Mouse (Mus musculus) spleen, adult 12 weeks (tissue): ENCODE measurements at regions not wholly inside any gene's neighbourhood (a gene's known extent, or its start where the extent isn't known, plus 50 kb on each side); places are given as distances from the start of the nearest gene placed in this dataset.

Experiments used
- DNase-seq: peaks from one replicate; pipeline ENCODE4 v3.0.0; 2022; ENCODE audit warnings: low spot score

DNA sequence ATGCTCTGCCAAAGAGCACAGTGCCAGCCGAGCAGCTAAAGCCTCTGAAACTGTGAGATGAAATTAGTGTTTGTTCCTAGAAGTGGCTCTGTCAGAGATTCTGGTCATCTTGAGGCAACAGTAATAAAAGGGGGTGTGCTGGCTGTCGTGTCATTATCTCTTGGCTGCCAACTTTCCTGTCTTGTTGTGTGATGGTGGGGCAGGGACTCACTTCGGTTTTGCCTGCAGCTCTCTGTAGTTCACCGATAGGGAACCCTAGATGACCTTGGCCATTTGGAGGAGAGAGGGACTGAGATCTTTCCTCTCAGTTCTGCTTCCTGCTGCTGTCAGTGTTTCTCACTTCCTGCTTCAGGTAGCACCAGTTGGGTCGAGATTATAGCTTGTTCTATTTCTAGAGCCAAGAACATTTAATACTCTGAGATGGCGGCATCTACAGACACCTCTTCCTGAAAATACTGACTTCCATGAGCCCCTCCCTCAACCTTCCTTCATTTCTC lies 159.8 kb upstream of the Kbtbd8 start:
- no peak for DNase-seq

DNA sequence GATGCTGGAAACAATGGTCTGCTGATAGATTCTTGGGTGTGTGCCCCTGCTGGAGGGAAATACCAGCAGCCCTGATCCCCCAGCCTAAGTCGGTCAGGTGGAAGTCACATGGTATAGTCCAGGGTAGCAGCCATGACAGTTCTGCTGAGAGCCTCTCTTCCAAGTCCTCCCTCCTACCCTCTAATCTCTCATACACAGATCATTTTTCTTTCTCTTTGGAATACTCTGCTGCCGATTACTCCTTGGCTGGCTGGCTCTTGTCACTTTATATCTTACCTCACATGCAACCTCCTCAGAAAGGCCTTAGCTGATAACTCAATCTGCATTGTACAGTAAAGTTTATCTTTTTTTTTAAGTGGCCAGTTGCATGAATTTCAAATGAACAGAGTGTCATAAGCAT lies 162.5 kb upstream of the Kbtbd8 start:
- peak; percentile 23 for DNase-seq

DNA sequence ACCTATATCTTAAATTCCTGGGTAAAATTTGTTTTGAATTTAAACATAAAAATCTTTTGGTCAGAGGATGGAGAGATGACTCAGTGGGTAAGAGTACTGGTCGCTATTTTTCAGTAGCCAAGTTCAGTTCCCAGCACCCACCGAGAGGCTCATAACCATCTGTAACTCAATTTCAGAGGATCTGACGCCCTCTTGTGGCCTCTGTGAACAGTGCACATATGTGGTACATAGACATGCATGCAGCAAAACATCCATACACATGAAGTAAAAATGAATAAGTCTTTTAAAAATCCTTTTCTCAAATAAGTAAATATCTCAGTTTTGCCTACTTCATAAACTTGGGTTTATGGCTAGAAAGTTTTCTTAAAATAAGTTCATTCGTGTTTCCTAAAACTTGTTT lies 163.4 kb upstream of the Kbtbd8 start:
- DNase-seq = no peak

DNA sequence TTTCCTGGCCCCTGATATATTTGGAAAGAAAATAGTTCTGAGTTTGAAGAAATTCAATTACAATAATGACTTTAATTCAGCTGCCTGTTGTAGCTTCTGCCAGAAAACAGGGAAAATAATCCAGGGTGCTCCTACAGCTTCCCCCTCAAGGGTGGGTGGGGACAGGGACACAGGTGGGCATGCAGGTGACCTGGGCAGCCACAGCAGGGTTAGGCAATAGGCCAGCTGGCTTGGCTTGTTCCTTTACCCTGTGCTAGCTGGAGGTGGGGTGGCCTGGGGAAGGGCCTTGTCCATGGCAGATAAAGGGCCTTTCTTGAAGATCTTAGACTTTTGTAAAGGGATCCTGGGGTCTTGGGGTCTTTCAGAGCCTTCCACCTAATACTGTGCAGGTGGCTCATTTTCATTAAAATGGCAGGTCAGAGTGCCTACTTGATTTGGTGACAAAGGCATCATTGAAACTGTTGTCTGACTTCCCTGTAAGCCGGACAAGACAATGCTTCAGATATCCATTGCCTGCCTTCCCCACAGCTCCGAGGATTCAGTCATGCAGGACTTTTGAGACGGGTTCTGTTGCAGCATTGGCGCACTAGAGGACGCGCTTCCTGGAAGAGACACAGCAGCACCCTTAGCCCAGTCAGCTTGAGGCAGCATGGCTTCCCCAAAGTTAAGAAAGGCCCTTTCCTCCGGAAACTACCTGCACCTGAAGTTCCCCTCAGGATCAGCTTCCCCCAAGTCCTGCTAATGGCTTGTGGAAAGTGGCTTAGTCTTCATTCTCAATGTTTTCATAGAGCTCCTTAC lies 164.9 kb upstream of the Kbtbd8 start:
- DNase-seq = no peak

DNA sequence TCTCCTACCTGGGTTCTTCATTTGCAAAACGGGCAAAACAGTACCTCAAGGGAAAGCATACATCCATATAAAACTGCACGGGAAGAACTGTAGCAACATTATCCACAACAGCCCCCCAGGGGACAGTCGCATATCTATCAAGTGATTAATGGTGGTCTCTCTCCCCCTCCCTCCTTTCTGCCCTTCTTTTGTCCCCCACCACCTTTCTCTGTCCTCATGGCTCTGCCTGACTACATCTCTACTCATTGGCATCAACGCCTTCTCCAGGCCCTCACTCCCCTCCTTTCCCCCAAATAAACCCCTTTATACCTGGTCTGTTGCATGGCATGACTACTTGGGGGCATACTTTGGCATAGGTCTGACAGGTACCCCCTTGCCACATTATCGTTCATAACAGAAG lies 166.1 kb upstream of the Kbtbd8 start:
- no peak for DNase-seq

DNA sequence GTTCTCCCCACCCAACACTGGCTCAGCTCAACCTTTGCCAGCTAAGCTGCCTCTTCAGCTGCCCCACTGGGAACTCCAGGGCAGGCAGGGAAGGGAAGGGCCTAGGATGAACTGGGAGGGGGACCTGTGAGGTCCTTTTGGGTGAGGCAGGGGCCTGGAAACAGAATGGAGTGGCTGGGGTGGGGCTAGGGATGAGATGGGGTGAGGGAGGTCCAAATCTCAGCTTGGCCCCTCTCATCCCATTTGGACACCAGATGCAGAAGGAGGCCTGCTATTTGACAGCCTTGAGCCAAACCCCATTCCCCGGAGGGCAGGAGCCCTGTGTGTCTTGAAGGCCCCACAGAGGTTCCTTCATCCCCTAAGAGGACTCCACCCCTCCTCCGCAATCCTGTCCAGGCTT lies 166.7 kb upstream of the Kbtbd8 start:
- no peak for DNase-seq

DNA sequence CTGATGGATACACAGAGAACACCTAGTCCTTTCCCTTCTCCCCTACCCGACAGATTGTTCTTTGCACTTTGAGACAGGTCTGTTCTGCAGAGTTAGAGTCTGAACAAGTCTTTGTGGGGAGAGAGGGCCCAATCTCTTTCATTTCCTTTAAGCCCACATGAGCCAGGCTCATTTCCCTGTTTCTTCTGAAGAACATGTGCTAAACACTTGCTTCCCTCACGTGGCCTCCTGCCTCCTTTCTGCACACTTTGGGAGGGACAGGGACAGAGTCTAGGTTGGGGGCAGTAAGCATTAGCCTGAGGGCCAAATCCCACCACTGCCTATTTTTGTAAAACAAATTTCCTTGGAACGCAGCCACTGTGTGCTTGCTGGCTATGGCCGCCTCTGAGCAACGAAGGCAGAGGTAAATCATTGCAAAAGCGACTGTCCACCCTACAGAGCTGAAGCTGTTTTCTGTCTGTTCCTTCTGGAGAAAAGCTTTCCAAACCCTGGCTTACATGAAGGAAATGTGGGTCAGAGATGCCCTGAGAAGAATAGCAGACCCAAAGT lies 170.6 kb upstream of the Kbtbd8 start:
- DNase-seq = no peak

DNA sequence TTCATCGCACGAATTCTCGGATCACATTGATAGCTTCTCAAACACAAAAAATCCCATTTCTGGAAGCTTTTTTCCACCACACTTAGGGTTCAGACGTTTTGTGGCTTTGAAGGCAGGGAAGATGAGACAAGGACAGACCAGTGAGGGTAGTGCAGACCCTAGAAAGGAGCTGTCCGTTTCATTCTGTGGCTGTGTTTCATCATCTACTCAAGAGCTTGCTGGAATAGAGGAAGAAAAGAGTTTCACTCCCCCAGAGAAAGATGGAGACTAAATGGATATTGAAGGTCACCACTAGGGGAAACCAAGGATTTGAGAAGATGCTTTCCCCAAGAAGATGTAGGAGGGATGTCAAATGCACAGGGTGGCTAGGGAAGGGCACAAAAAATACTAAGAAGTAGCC lies 171.3 kb upstream of the Kbtbd8 start:
- no peak for DNase-seq

DNA sequence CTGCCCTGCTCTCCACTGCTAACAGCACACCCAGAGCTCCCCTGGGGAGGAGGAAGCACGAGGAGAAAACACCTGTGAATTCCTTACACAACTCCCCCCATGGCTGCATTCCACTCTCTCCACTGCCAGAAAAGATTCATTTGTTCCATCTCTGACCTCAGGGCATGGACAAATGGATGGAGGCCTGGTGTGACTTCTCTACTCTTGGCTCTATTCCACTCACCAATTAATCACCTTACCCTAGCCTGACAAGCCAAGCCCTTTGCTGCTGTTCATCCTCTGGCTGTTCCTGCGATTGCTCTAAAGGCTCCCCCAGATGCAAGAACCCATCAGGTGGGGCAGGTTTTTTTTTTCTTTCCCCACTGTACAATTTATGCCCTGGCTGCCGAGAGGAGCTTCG lies 172.8 kb upstream of the Kbtbd8 start:
- DNase-seq = no peak

DNA sequence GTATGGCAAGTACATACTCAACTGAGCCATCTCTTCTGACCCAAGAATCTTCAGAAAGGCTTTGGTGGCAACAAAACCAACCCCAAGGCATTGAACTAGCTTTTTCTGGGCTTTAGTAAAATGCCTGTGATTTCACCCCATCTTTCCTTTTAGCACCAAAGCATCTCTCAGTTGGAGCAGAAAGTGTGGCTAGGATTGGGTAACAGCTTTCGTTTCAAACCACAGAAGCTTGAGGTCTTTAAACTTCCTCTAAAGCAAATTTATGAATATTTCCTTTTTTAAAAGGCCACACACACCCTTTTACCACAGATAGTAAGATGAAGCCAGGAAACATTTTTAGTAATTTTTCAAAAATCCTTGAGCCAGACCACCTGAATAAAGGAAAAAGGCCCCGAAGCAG lies 178.1 kb upstream of the Kbtbd8 start:
- no peak for DNase-seq

DNA sequence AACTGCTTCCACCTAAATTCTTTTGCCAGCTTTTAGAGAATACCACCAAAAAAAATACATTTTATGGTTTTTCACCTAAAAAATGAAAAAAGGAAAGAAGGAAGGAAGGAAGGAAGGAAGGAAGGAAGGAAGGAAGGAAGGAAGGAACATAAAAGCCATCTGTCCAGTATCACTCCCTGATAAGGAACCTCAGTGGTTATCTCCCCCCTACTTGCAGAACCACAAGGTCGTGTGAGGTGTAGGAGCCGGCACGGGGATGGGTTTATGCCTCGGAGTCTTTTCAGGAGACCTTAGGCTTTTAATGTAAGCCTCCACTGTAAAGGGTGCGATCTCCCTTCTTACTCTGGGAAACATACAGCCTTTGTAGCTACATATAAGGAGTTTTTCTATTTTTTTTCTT lies 180.8 kb upstream of the Kbtbd8 start:
- no peak for DNase-seq

DNA sequence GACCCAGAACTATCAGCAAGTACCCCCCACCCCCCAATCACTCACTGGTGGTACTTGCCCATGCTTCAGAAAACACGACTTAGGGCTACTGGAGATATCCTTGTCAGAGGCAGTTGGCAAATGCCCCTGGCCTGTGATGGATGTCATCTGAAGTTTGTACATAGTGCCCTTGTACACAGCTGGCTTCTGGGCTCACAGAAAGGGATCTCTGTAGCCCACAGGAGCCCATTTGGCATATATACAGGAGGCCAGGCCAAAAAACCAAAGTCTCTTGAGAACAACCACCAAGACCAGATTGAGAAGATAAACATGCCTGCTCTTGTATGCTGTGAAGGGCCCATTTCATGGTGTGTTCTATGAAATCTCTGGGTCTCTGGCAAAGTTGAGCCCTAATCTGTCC lies 181.3 kb upstream of the Kbtbd8 start:
- DNase-seq = no peak

DNA sequence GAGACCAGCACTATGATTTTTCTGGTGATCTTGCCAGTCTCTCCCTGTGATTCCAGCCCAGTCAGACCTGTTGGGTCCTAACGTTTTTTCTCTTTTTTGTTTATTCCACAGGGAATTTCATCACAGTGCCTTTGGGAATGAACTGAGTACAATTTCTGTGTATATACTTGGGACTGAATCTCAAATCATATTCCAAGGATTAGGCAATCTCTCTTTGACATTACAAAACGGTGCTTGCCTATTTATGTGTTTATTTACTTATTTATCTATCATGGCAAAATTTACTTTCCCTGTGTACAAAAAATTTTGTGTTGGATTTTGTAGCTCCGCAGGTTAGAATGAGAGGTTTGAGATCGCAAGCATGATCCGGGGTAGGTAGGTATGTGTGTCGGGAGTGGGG lies 189.2 kb upstream of the Kbtbd8 start:
- DNase-seq = no peak

DNA sequence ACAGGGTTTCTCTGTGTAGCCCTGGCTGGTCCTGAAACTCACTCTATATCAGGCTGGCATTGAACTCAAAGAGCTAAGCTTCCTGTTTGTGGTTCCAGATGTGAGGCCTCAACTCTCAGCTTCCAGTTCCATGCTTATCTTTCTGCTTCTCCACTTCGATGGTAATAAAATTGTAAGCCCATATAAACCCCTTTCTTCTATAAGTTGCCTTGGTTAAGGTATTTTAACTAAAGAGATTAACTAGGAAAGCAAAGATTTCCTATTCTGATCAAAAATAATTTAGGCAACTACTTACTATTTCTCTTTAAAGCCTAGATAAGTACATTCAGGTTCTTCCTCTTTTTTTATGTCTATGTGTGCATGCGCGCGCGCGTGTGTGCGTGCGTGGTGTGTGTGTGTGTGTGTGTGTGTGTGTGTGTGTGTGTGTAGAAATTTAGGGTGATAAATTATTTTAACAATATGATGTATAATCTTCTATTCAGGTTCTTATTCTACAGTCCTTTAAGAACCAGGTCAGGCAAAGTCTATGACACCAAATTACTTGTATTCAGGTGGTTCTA lies 190.3 kb upstream of the Kbtbd8 start:
- DNase-seq = no peak

DNA sequence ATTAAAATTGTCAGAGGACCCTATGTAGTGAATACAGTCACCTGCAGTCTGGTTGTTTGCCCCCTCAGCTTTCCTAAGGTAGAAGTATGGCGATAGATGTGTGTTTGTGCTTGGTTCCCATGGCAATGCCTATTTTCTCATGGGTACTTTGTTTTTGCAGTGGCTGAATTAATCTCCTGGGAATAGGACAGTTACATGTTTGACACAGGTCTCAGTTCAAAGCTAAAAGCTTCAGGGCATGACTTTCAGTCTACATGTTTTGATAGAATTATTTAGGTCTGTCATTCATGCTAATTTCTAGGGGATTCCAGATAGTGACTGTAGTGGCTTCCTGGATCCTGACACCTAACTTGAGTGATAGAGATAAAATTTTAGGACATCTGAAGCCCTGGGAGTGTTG lies 191.6 kb upstream of the Kbtbd8 start:
- DNase-seq = no peak

DNA sequence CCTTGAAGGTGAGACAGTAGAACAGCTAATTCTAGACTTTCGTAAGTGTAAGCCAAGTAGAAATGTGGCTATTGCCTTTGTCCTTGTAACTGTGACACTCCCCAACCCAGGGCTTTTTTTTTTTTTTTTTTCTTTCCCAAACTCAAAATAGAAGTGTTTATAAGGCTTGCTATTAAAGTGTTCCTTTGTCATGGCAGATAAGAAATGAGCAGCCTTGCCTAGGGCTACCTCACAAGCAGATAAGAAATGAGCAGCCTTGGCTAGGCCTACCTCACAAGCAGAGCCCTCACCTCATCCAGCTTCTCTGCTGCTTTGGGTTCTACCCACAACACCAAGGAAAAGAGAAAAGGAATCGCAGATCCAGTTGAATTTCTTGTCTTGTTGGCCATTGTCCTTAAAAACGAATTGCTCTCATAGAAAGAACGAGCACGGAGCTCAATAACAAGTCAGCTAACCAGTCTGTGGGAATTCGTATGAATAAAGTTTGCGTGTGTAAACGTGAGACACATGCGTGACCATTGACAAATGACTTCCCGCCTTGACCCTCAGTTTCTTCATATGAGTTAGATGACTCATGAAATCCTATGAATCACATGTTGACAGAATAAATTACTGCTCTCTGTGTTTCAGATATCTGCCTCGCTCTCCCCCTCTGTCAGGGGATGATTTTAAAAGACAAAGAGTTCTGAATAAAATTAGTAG lies 192.6 kb upstream of the Kbtbd8 start:
- DNase-seq = no peak

DNA sequence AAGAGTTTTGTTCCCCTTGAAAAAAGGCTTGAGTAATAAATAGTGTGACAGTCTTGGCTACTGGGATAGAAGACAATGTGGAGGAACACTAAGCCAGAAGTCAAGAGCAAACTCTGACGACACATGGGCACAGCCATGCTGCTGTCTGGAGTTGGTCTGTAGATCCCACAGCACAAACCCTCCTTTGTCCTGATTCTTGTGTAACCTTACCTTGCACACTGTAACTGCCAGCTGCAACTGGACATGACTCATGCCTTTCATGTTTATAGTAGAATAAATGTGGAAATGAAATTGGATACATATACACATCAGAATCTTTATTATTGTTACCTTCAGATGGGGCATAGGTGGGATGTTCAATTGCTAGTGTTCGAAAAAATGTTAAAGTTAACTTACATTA lies 195.3 kb upstream of the Kbtbd8 start:
- DNase-seq = no peak

DNA sequence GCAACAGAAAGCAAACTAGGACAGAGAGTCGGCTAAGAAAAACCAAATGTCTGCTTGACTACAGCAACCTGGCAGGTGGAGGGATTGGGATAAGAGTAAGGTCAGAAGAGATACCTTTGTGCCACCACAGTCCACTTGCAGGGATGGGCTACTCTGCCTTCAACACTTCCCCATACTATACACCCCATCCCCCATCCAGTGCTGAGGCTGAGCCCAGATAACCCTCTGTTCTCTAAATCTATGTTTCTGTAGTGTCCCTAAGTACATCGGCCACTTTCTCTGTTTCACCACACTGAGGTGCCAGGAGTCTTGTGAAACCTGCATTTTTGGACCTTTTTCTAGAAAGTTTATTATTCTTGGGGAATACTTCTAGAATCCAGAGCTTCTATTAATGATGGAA lies 196.3 kb upstream of the Kbtbd8 start:
- DNase-seq = no peak

DNA sequence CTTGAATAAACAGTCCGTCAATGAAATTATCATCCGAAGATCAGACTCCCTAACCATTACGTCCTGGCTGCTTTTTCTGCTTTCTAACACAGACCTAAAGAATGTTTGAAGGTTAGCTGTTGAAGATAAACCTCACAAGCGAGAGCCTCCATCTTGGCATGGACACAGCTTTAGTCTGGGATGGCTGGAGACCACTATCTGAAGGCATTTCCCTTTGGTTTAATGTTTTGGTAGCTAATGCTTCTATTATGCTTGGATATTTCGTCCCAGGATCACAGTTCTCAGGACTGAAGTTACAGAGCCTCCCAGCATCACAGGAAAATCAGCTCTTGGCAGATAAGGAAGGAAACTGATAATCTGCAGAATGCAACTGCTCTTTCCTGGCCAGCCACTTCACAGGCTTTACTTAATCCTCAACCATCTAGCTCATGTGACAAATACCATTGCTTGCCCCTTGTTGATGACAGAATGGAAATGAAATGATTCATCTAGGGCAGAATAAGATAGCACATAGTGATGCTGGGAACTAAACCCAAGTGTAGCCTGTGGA lies 197.8 kb upstream of the Kbtbd8 start:
- DNase-seq = no peak

DNA sequence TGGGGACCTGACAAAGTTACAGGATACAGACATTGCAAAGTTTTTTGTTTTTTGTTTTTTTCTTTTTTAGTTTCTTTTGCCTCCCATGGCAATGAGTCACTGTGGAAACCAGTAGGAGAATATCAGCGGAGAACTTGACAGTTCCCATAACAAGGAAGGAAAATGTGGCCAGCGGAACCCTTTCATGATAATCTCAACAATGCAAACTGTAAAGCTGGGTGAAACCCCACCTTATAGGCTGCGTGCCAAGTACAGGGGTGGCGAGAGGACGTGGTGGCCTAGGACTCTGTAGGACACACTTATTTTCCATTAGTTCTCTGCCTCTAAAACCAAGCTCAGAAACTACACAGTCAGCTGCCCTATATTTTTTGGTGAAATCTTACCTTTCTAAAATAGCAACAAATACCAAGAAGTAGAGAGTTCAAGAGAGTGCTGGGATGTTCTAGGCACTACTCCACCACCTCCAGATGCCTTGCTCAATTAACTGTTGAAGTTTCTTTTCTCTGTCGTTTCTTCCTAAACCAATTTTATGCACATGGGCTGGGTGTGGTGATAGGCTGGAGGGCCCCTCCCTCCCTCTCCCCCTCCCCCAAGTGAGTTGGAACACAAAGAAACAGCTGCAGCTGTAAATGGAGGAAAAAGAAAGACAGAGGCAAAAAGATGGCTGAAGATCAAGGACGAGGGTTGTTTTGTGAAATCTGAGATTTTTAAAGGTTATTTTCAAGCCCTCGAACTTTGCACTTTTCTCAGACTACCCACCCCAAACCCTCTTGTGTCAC lies 201.0 kb upstream of the Kbtbd8 start:
- DNase-seq = no peak

DNA sequence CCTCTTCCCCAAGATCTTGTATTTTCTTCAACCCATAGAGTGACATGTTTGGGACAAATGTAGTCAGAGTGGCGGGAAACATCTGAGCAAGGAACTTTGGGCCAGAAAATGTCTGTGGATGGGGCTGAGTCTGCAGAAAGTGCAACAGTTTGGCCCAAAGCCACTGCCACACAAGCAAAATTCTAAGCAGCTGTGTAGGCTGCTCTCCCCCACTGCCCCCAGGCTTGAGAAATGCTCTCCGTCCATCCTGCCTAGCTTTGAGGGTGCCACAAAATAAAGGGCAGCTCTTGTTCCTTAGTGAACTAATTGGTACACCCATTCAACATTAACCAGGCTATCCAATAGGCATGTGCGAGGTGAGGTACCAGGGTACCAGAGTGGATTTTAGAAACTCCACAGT lies 205.2 kb upstream of the Kbtbd8 start:
- no peak for DNase-seq

DNA sequence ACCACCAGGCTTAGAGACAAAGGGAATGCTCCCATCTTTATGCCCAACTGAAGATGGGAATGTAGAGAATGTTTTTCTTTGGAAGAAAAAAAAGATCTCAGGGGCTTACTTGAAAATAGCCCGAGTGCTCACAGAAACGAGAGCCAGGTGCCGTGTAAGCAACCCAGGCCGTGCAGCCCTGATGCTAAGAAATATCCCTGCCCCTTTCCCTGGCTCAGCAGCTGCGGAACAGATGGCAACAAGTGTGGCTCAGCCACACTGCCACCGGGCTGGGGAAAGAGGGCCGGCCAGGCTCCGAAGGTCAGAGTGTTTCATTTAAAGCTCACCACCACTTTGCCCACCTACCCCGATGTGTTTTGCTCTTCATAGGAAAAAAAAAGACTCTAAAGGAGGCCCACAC lies 205.7 kb upstream of the Kbtbd8 start:
- no peak for DNase-seq
